Mouse (Mus musculus) neural tube, embryonic 11.5 days (tissue): ENCODE measurements around the gene Mutyh. TPM values are rescaled to one million over a fixed set of nuclear protein-coding genes. Genes with fewer than 3 reads are reported as not detected.

Source experiments
- ATAC-seq: fragments of 200-750 bp; cut with Nextera tagmentation; 2 replicates; pipeline ENCODE4 v1.8.0; 2017; ENCODE audit warnings: moderate number of reproducible peaks, mild to moderate bottlenecking, moderate TSS enrichment, moderate library complexity; ENCODE audit not compliant: insufficient read depth, low FRiP score, low TSS enrichment
- DNase-seq: peaks from one replicate; pipeline ENCODE4 v3.0.0-alpha.2; 2015; ENCODE audit warnings: low spot score
- H3K27ac ChIP-seq: fragments of 300-500 bp; sonication (generic); 2 replicates; pipeline ENCODE4 v1.5.1; 2014; ENCODE audit warnings: low read depth, mild to moderate bottlenecking, low read length
- H3K27me3 ChIP-seq: fragments of 300-500 bp; sonication (generic); 2 replicates; pipeline ENCODE4 v1.6.1; 2014; ENCODE audit warnings: mild to moderate bottlenecking, low read length, mixed read lengths; ENCODE audit not compliant: control insufficient read depth, insufficient read depth
- H3K36me3 ChIP-seq: fragments of 300-500 bp; sonication (generic); 2 replicates; pipeline ENCODE4 v1.6.1; 2014; ENCODE audit warnings: mild to moderate bottlenecking, low read length, moderate library complexity, mixed read lengths; ENCODE audit not compliant: control insufficient read depth, insufficient read depth
- H3K4me1 ChIP-seq: fragments of 300-500 bp; sonication (generic); 2 replicates; pipeline ENCODE4 v1.6.1; 2014; ENCODE audit warnings: low read length, mixed read lengths; ENCODE audit not compliant: control insufficient read depth, insufficient read depth
- H3K4me2 ChIP-seq: fragments of 300-500 bp; sonication (generic); 2 replicates; pipeline ENCODE4 v1.6.1; 2014; ENCODE audit warnings: low read depth, mild to moderate bottlenecking, moderate library complexity
- H3K4me3 ChIP-seq: fragments of 300-500 bp; sonication (generic); 2 replicates; pipeline ENCODE4 v1.5.1; 2014; ENCODE audit warnings: low read depth, low read length
- H3K9ac ChIP-seq: fragments of 300-500 bp; sonication (generic); 2 replicates; pipeline ENCODE4 v1.6.1; 2014; ENCODE audit warnings: mild to moderate bottlenecking, low read length
- H3K9me3 ChIP-seq: fragments of 300-500 bp; sonication (generic); 2 replicates; pipeline ENCODE4 v1.6.1; 2016; ENCODE audit warnings: low read length; ENCODE audit not compliant: control insufficient read depth
- WGBS: fragments of 180-500 bp; shearing (Covaris S2); extraction: QIAGEN DNeasy Blood & Tissue Kit; methylation state at CpG from one replicate; pipeline ENCODE4 v1.1.7; 2014; 5-methylcytosine and 5-hydroxymethylcytosine counted together
- polyA plus RNA-seq: library from polyadenylated mRNA; unstranded; fragments of >200 nt; fragmentation: Nextera tagmentation; extraction: Ambion mirVana; gene quantifications from 2 replicates; pipeline ENCODE4 v1.2.1, GENCODE M21; 2014

Mutyh gene
- polyA plus RNA-seq, 1 experiment from 2014 or later, result 17.4 TPM

DNA sequence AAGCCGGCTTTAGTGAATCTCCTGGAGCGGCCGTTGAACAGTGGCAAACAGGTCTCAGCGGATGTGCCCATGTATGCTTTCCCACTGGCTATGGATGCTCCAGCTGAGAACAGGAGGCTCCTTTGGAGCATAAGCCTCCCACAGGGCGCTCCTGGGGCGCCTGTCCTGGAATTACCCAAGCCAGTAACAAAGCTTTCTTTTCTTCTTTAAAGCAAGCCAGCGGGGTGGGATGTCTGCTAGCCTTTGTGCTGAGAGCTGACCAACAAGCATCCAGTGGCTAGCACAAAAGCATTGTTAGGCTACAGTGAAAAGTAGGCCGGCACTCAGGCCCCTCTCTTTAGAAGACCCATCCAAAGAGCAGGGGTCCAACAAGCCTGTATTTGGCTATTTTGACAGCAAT lies 25.4 kb upstream of the Mutyh start:
- Histone ChIP-seq H3K27me3 (no peaks in the 10 kb centered on the region), H3K4me3 (no peak overlapping the region), H3K9me3 (peaks cover 2% of the 10 kb centered on the region; the same call in 1 of the 2 replicates), H3K4me1 (peaks cover 8% of the 10 kb centered on the region), H3K4me2 (peak overlapping the region; percentile 24), H3K36me3 (no peaks in the 10 kb centered on the region), H3K9ac (peak overlapping the region; percentile 47), H3K27ac (no peak overlapping the region)
- 6% methylated on average over 8 of the region's 8 CpGs for WGBS
- DNase-seq (peak; percentile 40), ATAC-seq (no peak)

DNA sequence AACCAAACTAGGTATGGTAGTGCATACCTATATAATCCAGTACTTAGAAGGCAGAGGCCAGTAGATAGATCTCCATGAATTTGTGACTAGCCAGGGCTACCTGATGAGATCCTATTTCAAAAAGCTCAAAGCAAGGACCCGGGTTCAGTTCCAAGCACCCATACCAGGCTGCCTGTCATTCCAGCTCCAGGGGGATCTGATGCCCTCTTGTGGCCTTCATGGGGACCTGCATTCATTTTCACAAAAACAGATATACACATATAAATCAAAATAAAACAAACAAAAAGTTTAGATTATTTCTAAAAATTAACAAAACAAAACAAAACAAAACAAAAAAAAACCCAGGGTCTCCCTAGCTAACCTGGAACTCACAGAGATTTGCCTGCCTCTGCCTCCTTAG lies 20.9 kb upstream of the Mutyh start:
- DNase-seq, result no peak
- no peak overlapping the region for H3K4me2 ChIP-seq
- no peaks in the 10 kb centered on the region for H3K27me3 ChIP-seq
- 94% methylated on average over 1 of the region's 1 CpGs for WGBS
- peaks cover 8% of the 10 kb centered on the region for H3K4me1 ChIP-seq
- no peak overlapping the region for H3K4me3 ChIP-seq
- ATAC-seq, result no peak
- no peak overlapping the region for H3K9ac ChIP-seq
- H3K27ac ChIP-seq, result no peak overlapping the region
- H3K36me3 ChIP-seq, result no peaks in the 10 kb centered on the region
- H3K9me3 ChIP-seq, result peaks cover 2% of the 10 kb centered on the region; the same call in 1 of the 2 replicates

DNA sequence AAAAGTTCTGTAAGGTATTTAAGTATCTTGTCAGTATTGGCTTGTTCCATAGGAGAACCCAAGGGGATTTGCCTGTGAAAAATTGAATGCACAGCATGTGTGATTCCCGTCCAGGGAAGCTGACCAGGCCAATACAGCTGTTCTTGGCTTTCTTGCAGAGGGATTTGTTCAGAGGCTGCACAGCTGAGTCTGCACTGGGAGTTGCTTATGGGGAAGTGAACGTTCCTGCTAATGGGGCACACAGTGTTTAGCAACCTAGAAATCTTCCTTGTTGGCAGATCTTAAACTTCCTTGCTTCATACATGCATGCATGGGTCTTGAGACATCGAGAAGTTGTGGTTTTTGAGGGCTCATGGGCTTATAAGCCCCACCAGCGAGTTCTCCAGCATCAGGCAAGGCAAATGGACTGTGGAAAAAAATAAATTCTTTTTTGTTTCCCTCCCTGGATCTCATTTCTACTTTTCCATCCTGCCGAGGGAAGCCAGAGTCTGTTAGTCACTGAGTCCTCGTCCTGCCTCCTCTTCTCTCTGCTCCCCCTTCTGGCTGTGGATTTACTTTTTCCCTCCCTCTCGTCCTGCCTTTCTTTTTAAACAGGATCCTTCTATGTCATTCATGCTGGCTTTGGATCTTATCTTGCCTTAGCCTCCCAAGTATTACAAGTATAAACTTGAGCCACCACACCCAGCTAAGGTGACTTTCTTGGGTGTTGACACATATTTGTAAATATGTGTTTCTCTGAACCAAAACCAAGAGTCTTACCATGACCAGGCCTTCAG lies 19.4 kb upstream of the Mutyh start:
- 39% methylated on average over 7 of the region's 7 CpGs for WGBS
- Histone ChIP-seq H3K36me3 (no peaks in the 10 kb centered on the region), H3K4me3 (no peak overlapping the region), H3K4me2 (no peak overlapping the region), H3K27ac (no peak overlapping the region), H3K9me3 (peaks cover 2% of the 10 kb centered on the region; the same call in 1 of the 2 replicates), H3K27me3 (no peaks in the 10 kb centered on the region), H3K9ac (no peak overlapping the region), H3K4me1 (no peaks in the 10 kb centered on the region)
- ATAC-seq, result no peak
- no peak for DNase-seq

DNA sequence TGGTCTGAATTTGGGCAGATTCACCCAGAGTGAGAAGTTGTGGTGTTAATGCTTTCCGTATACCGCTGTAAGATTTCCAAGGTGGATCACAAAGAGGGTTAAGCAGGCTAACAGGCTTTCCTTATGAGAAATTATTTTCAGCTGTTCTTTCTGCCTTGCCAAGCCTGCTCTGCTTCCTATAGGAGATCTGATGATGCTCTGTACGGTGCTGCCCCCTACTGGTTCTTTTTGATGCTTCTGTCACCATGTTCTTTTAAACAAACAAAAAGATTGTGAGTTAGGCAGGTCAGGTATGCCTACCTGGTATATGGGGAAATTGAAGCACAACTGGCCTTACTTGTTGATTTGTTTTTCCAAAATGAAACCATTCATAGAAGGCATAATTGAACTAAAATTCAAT lies 18.6 kb upstream of the Mutyh start:
- H3K4me2 ChIP-seq, result no peak overlapping the region
- no peak overlapping the region for H3K4me3 ChIP-seq
- no peaks in the 10 kb centered on the region for H3K36me3 ChIP-seq
- no peak overlapping the region for H3K9ac ChIP-seq
- no peaks in the 10 kb centered on the region for H3K4me1 ChIP-seq
- DNase-seq, result peak; percentile 81
- WGBS, result 18% methylated on average over 3 of the region's 3 CpGs
- H3K27me3 ChIP-seq, result no peaks in the 10 kb centered on the region
- ATAC-seq, result no peak
- H3K27ac ChIP-seq, result no peak overlapping the region
- peaks cover 2% of the 10 kb centered on the region; the same call in 1 of the 2 replicates for H3K9me3 ChIP-seq

DNA sequence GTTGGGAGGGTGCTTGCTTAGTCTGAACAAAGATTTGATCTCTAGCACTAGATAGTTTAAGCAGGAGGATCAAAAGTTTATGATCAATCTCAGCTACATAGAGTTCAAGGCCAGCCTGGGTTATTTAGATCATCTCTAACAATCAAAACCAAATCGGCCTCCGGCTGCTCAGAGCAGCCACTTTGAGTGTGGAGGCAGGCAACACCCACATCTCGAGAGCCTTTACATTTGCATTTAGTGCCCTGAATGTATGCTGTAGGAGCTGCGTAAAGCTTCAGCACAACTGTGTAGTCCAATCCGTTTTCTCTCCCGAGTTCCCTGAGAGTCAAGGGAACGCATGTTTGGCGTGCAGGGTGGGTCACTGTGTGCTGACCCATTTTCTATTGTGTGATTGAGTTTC lies 15.1 kb upstream of the Mutyh start:
- H3K9me3 ChIP-seq, result no peaks in the 10 kb centered on the region
- DNase-seq, result no peak
- WGBS, result 87% methylated on average over 8 of the region's 8 CpGs
- H3K4me1 ChIP-seq, result no peaks in the 10 kb centered on the region
- no peaks in the 10 kb centered on the region for H3K27me3 ChIP-seq
- no peaks in the 10 kb centered on the region for H3K36me3 ChIP-seq
- H3K4me2 ChIP-seq, result no peak overlapping the region
- H3K9ac ChIP-seq, result no peak overlapping the region
- ATAC-seq, result no peak
- H3K27ac ChIP-seq, result no peak overlapping the region
- no peak overlapping the region for H3K4me3 ChIP-seq

DNA sequence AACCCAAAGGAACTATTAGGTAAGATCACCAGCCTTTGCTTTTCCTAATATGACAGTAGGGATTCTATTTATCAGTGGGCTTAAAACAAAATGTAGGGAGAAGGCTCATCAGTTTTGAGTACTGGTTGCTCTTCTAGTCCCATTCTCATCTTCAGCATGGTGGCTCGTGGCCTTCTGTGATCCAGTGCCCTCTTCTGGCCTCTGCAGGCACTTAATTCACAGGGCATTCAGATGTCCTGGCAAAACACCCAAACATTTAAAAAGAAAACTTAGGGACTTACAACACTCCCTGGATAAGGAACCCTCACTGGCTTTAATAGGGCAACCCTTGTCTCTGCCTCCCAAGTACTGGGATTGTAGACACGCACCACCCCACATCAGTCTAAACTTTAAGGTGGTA lies 13.2 kb upstream of the Mutyh start:
- Histone ChIP-seq H3K4me2 (no peak overlapping the region), H3K9ac (no peak overlapping the region), H3K27me3 (no peaks in the 10 kb centered on the region), H3K4me1 (no peaks in the 10 kb centered on the region), H3K9me3 (no peaks in the 10 kb centered on the region), H3K36me3 (no peaks in the 10 kb centered on the region), H3K4me3 (no peak overlapping the region), H3K27ac (no peak overlapping the region)
- no peak for DNase-seq
- 83% methylated on average over 2 of the region's 2 CpGs for WGBS
- ATAC-seq, result no peak

DNA sequence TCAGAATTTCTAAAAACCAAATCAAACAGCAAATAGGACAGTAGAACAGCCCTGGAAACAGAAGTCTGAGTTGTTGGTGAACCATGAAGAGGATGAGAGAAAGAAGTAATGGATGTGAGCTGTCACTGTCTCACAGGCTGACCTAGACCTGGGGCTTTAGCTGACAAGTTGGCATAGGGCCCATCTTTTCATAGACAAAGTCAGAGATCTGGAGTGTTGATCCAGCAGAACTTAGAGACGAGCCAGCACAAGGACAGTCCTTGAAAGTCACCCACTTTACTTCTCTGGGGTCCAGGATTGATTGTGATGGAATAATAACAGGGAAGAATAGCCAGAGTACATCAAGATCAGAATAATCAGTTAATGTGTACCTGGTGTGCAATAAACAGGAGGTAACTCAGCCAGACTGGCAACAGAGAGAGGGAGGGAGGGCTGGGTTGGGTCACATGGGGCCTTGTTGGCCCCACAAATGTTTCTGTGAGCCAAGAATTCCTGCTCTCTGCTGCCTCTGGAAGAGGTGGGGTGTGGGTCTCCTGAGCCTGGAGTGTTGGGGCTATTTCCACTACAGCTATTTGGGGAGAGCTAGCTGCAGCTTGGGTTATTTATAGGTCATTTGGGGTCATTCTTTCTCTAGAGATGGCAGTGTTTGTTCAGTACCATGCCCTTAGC lies 10.9 kb upstream of the Mutyh start:
- H3K4me1 ChIP-seq, result no peaks in the 10 kb centered on the region
- H3K4me3 ChIP-seq, result no peak overlapping the region
- no peak overlapping the region for H3K27ac ChIP-seq
- WGBS, result 81% methylated on average over 1 of the region's 1 CpGs
- DNase-seq (no peak), ATAC-seq (no peak)
- H3K9me3 ChIP-seq, result no peaks in the 10 kb centered on the region
- H3K9ac ChIP-seq, result no peak overlapping the region
- no peaks in the 10 kb centered on the region for H3K27me3 ChIP-seq
- H3K36me3 ChIP-seq, result no peaks in the 10 kb centered on the region
- no peak overlapping the region for H3K4me2 ChIP-seq

DNA sequence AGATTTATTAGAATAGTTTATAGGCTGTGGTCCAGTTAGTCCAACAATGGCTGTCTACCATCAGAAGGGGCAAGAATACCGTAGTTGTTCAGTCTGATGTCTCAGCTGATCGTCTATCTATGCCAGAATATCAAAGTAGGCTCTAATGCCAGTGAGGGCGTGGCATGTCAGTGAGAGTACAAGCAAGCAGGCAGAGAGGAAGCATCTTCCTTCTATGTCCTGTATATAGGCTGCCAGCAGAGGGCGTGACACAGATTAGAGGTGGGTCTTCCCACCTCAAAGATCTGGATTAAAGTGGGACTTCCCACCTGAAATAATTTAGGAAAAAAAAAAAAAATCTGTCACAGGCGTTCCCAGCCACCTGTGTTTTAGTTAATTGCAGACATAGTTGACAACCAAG lies 7.6 kb upstream of the Mutyh start:
- 44% methylated on average over 5 of the region's 5 CpGs for WGBS
- H3K27ac ChIP-seq, result no peak overlapping the region
- H3K4me1 ChIP-seq, result no peaks in the 10 kb centered on the region
- H3K4me2 ChIP-seq, result no peak overlapping the region
- H3K9ac ChIP-seq, result no peak overlapping the region
- no peak overlapping the region for H3K4me3 ChIP-seq
- DNase-seq, result no peak
- peaks cover 7% of the 10 kb centered on the region for H3K36me3 ChIP-seq
- no peaks in the 10 kb centered on the region for H3K9me3 ChIP-seq
- no peaks in the 10 kb centered on the region for H3K27me3 ChIP-seq
- ATAC-seq, result no peak

DNA sequence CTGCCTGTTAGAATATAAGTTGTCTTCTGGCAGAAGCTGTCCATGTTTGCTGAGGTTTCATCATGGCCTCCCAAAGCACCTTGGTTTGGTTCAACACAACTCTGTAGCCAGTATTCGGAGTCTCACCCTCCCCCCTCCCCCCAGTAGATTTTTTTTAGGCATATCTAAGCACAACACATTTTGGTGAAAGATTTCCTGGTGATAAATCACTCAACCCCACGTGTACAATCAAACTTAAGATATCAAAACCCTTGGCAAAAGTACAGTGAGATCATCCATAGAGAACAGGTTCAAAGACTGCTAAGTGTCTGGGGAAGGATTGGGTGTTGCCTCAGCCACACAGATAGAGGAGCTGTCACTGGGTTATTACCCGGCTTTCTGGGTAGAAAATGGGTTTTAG lies 3.5 kb downstream of the Mutyh start:
- Histone ChIP-seq H3K9me3 (no peaks in the 10 kb centered on the region), H3K27ac (no peak overlapping the region), H3K9ac (no peak overlapping the region), H3K4me1 (peaks cover 5% of the 10 kb centered on the region; the same call in 1 of the 2 replicates), H3K4me3 (no peak overlapping the region), H3K27me3 (no peaks in the 10 kb centered on the region), H3K36me3 (no peaks in the 10 kb centered on the region), H3K4me2 (no peak overlapping the region)
- ATAC-seq (no peak), DNase-seq (no peak)
- 86% methylated on average over 3 of the region's 3 CpGs for WGBS
